Mouse (Mus musculus) duodenum, adult 2 months (tissue): ENCODE measurements around the gene Dnmt3a. TPM values are rescaled to one million over a fixed set of nuclear protein-coding genes. Genes with fewer than 3 reads are reported as not detected.

Experiments used
- polyA plus RNA-seq: library from polyadenylated mRNA; depleted of rRNA; stranded (reverse); fragments of >200 nt; gene quantifications from 2 replicates; pipeline ENCODE4 v1.2.3, GENCODE M21; 2012; ENCODE audit warnings: low replicate concordance; rRNA removed

The Dnmt3a gene
- 4.8 and 5.5 TPM in 2 replicates for polyA plus RNA-seq

GRCm38 (mm10) chr12:3805852-3806251 lies at the start of gene Dnmt3a:
TSS of gene Dnmt3a (plus strand) at chr12:3806007.

GRCm38 (mm10) chr12:3954651-3955050 lies 148.8 kb downstream of the Dnmt3a start, which contains the start of gene Pomc:
TSS of gene Pomc (plus strand) at chr12:3954951.

Other genes starting within 250 kb of the Dnmt3a start
- 11.1 and 11.8 TPM in 2 replicates for gene Dtnb, start 233.6 kb upstream of the Dnmt3a start, polyA plus RNA-seq
- gene Pomc, start 148.9 kb downstream of the Dnmt3a start, polyA plus RNA-seq, result not detected in 2 replicates
- gene Efr3b, start 232.9 kb downstream of the Dnmt3a start, polyA plus RNA-seq, result 12.6 and 13.4 TPM in 2 replicates